Mouse (Mus musculus) intestine, embryonic 15.5 days (tissue): Measurements from ENCODE around the gene Ryr1. TPM values are rescaled to one million over a fixed set of nuclear protein-coding genes. Genes with fewer than 3 reads are reported as not detected.
"Not testable (repeated sequence)": the region's sequence is repeated elsewhere in the genome, so short reads cannot be mapped to it uniquely, and the experiment has no call there.

Experiments used
- ATAC-seq: fragments of 200-750 bp; cut with Nextera tagmentation; 2 replicates; pipeline ENCODE4 v1.8.0; 2017; ENCODE audit warnings: moderate TSS enrichment, moderate library complexity
- H3K27ac ChIP-seq: fragments of 300-500 bp; sonication (generic); 2 replicates; pipeline ENCODE4 v1.5.1; 2015; ENCODE audit warnings: mild to moderate bottlenecking, inconsistent platforms
- H3K27me3 ChIP-seq: fragments of 300-500 bp; sonication (generic); replicated peaks from 2 replicates; pipeline ENCODE4 v1.6.1; 2015; ENCODE audit warnings: inconsistent platforms
- H3K36me3 ChIP-seq: fragments of 300-500 bp; sonication (generic); 2 replicates; pipeline ENCODE4 v1.6.1; 2015; ENCODE audit warnings: inconsistent platforms
- H3K4me1 ChIP-seq: fragments of 300-500 bp; sonication (generic); replicated peaks from 2 replicates; pipeline ENCODE4 v1.6.1; 2015; ENCODE audit warnings: inconsistent platforms
- H3K4me2 ChIP-seq: fragments of 300-500 bp; sonication (generic); replicated peaks from 2 replicates; pipeline ENCODE4 v1.6.1; 2015; ENCODE audit warnings: mild to moderate bottlenecking, inconsistent platforms
- H3K4me3 ChIP-seq: fragments of 300-500 bp; sonication (generic); replicated peaks from 2 replicates; pipeline ENCODE4 v1.5.1; 2015; ENCODE audit warnings: inconsistent platforms
- H3K9ac ChIP-seq: fragments of 300-500 bp; sonication (generic); 2 replicates; pipeline ENCODE4 v1.6.1; 2015; ENCODE audit warnings: inconsistent platforms
- H3K9me3 ChIP-seq: fragments of 300-500 bp; sonication (generic); 2 replicates; pipeline ENCODE4 v1.6.1; 2016; ENCODE audit warnings: inconsistent platforms
- WGBS: fragments of 180-500 bp; shearing (Covaris S2); methylation state at CpG from one replicate; pipeline ENCODE4 v1.1.7; 2015; 5-methylcytosine and 5-hydroxymethylcytosine counted together
- polyA plus RNA-seq: library from polyadenylated mRNA; unstranded; fragments of >200 nt; fragmentation: Nextera tagmentation; extraction: Ambion mirVana; gene quantifications from 2 replicates; pipeline ENCODE4 v1.2.1, GENCODE M21; 2015

Ryr1 gene
- polyA plus RNA-seq, 1 experiment from 2014 or later = 0.67 TPM

DNA sequence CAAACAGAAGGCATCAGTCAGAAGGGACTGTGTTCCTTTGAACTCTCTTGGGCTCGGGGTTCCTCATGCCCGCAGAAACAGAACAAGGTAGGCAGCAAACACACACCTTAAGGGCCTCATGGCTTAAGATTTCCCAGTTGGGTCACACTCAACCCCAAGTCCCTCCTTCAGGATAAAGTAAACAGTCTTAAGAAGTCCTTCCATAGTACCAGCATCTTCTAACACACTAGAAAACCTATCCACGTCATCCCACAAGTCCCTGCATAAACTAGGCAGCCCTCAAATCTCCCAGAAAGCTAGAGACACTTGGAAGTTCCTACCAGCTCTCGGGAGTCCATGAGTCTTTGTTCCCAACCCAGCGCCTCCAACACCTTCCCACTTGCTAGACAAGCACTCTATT, 37.3 kb upstream of the Ryr1 start:
- no peak overlapping the region for H3K9ac ChIP-seq
- H3K27ac ChIP-seq = no peak overlapping the region
- H3K9me3 ChIP-seq = no peaks in the 10 kb centered on the region
- H3K27me3 ChIP-seq = peaks cover 13% of the 10 kb centered on the region
- no peak overlapping the region for H3K4me3 ChIP-seq
- 65% methylated on average over 5 of the region's 5 CpGs for WGBS
- no peak for ATAC-seq
- no peaks in the 10 kb centered on the region for H3K36me3 ChIP-seq
- H3K4me1 ChIP-seq = peaks cover 5% of the 10 kb centered on the region; the same call in 1 of the 2 replicates
- H3K4me2 ChIP-seq = peak overlapping the region; percentile 16

DNA sequence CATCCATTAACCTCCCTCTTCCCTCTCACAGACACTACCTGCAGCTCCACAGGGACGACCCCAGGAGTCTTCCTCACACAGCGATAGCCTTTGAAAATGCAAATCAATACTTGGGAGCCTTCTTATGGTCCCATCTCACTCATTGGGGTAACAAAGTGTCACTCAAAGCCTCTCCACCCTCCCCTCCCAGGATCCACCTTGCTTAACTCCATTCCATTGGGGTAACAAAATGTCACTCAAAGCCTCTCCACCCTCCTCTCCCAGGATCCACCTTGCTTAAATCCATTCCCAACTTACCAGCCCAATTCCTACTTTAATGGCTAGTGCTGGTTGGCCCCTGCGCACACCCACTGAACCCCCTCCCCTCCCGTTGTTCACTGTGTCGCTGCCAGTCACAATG, 33.3 kb upstream of the Ryr1 start:
- Histone ChIP-seq H3K9me3 (0 out of 2 replicates have a peak, but pooled peaks cover 5% of the 10 kb centered on the region), H3K4me2 (no peak overlapping the region), H3K27ac (no peak overlapping the region), H3K4me3 (no peak overlapping the region), H3K36me3 (peaks cover 7% of the 10 kb centered on the region), H3K9ac (no peak overlapping the region), H3K4me1 (peaks cover 9% of the 10 kb centered on the region), H3K27me3 (peaks cover 13% of the 10 kb centered on the region)
- 4% methylated on average over 5 of the region's 5 CpGs for WGBS
- no peak for ATAC-seq

DNA sequence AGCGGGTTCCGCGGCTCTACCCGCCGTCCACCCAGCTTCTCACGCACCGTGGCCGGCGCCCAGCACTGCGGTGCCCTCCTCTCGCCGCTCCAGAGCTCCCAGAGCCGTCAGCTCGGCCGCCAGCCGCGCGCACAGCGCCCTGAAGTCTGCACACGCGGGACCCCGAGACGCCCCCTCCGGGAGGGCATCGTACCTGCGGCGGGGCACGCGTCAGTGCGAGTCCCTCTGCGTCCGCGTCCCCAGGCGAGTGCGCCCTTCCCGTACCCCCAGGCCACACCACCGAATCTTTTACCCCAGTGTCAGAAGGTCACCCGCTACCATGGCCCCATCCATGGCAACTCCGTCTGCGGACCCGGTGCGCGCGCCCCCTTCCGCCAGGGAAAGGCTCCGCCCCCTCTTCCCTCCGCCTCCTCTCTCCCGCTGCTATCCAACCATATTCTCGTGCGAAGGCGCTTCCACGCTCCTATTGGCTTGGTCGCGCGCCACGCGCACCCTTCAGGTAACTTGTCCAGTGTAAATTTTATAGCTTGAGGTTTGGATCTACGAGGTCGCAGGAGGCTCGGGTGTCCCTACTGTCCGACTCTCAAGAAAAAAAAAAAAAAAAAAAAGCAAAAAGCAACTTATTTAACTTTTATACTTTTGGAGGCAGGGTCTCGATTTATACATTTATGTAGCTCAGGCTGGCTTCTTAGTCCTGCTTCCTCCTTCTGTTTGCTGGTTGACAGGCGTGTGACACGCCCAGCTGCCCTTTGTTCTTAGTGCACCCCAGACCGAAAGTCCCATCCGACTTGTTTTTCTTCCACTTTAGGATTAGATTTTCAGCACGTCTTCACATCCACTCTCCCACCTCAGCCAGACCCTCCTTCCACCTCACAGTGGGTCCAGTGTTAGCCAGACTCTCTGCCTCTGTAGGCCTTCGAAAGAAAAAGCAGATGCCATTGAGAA, 31.1 kb upstream of the Ryr1 start, which contains the start of gene Fam98c:
TSS of gene Fam98c (minus strand) at position 397 of the 945 bp plus-strand sequence.
- peaks cover 6% of the 10 kb centered on the region for H3K4me1 ChIP-seq
- ATAC-seq = peak; percentile 90

DNA sequence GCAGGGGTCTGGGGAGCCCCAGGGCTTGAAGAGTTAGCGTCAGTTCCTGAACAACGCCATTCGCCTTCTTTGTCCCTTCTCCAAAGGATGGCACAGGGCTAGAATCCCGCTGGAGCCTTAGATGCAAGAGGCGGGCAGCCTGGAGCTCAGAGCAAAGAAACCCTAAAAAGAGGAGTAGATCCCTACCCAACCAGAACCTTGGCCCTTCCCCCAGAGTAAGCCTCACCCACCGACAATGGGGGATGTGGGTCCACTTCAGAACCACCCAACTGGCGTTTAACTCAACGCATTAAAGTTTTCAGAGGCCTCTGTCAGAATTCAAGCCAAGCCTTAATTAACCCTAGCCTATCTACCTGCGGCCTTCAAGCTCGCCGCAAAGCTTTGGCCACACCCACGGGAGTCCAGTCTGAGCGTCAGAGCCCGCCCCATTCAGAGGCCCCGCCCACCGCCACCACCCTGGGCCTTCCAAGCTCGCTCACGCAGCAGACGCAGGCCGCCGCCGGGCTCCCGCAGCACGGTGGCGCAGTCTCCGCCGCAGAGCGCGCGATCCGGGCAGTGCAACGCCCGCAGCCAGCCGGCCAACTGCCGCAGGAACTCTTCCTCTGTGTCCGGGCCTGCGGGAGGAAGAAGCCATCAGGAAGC, 30.3 kb upstream of the Ryr1 start:
- H3K9ac ChIP-seq = peak overlapping the region; percentile 87
- H3K4me1 ChIP-seq = peaks cover 6% of the 10 kb centered on the region
- H3K36me3 ChIP-seq = peaks cover 7% of the 10 kb centered on the region
- ATAC-seq = peak; percentile 91
- peaks cover 13% of the 10 kb centered on the region for H3K27me3 ChIP-seq
- 0 out of 2 replicates have a peak, but pooled peaks cover 5% of the 10 kb centered on the region for H3K9me3 ChIP-seq
- H3K27ac ChIP-seq = peak overlapping the region; percentile 97
- peak overlapping the region; percentile 93 for H3K4me3 ChIP-seq
- H3K4me2 ChIP-seq = peak overlapping the region; percentile 95
- 7% methylated on average over 37 of the region's 37 CpGs for WGBS

More for the DNA sequence above, 31.1 kb upstream of the Ryr1 start, which contains the start of gene Fam98c:
- Histone ChIP-seq H3K9me3 (0 out of 2 replicates have a peak, but pooled peaks cover 5% of the 10 kb centered on the region), H3K36me3 (peaks cover 7% of the 10 kb centered on the region), H3K9ac (peak within 1 kb of the TSS; percentile 87), H3K27me3 (peaks cover 13% of the 10 kb centered on the region), H3K4me3 (peak within 1 kb of the TSS; percentile 93), H3K27ac (peak within 1 kb of the TSS; percentile 97), H3K4me2 (peak within 1 kb of the TSS; percentile 95)
- 3% methylated on average over 68 of the region's 68 CpGs for WGBS

DNA sequence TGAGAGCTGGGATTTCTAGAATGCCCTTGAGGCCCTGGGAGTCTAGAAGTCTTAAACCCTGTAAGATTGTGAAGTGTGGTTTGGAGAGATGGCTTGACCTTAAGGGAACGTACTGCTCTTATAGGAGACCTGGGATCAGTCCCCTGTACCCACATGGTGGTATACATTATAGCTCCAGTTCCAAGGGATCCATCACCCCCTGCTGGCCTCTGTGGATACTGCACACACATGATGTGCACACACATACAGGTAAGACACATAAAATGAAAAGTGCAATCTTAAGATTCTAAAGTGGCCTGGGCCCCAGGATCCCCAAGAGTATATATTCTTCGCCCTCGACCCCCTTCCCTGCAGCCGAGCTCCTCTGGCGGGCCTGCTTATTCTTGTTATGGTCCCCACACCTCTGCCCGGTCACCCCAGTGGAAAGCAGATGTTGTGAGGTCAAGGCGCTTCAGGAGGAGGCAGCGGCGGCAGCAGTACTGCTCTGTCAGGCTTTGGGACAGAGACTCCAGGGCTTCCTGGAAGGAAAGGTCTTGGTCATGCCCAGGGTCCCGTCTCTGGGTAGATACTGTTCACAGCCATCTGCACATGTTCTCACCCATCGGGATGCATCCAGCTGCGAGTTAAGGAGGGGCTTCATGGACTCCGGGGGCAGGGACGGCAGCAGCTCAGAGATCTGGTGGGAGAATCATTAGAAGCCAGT, 29.2 kb upstream of the Ryr1 start:
- peaks cover 7% of the 10 kb centered on the region for H3K36me3 ChIP-seq
- no peak for ATAC-seq
- H3K4me3 ChIP-seq = no peak overlapping the region
- H3K9ac ChIP-seq = no peak overlapping the region
- no peak overlapping the region for H3K27ac ChIP-seq
- peaks cover 6% of the 10 kb centered on the region for H3K4me1 ChIP-seq
- no peak overlapping the region for H3K4me2 ChIP-seq
- H3K9me3 ChIP-seq = 0 out of 2 replicates have a peak, but pooled peaks cover 5% of the 10 kb centered on the region
- H3K27me3 ChIP-seq = peaks cover 12% of the 10 kb centered on the region
- 95% methylated on average over 14 of the region's 14 CpGs for WGBS

DNA sequence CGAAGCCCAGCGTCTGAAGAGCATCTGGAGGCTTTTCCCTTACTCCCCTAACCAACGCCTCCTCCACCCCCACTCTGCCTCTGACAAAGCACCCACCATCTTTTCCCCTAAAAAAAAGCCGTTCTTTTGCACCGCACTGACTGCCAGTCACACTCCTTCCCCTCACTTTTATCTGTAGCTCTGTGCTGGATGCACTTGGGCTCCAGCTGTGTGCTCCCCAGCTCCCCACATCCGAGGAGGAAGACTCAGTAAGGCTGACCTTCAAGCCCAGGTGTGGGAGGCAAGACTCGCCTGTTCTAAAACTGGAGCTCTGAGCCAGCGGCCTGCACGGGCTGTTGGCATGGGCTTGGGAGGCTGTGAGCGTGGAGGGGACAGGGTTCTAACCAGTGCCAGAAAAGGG, 26.5 kb upstream of the Ryr1 start:
- Histone ChIP-seq H3K36me3 (peaks cover 7% of the 10 kb centered on the region), H3K4me1 (peaks cover 6% of the 10 kb centered on the region), H3K27me3 (no peaks in the 10 kb centered on the region), H3K27ac (no peak overlapping the region), H3K4me3 (no peak overlapping the region), H3K9me3 (0 out of 2 replicates have a peak, but pooled peaks cover 5% of the 10 kb centered on the region), H3K4me2 (no peak overlapping the region), H3K9ac (no peak overlapping the region)
- no peak for ATAC-seq
- 65% methylated on average over 10 of the region's 10 CpGs for WGBS

DNA sequence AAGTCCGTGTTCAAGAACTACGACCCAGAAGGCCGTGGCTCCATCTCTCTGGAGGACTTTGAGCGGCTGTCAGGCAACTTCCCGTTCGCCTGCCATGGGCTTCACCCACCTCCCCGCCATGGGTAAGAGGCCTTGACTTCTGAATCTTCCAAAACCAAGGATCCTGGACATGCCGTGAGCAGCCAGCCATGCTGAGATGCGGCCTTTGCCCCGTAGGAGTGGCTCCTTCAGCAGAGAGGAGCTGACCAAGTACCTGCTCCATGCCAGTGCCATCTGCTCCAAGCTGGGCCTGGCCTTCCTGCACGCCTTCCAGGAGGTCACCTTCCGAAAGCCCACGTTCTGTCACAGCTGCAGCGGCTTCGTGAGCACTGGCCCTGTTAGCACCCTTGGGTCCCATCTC, 23.8 kb upstream of the Ryr1 start:
- no peak overlapping the region for H3K4me2 ChIP-seq
- H3K4me3 ChIP-seq = no peak overlapping the region
- H3K27me3 ChIP-seq = no peaks in the 10 kb centered on the region
- H3K36me3 ChIP-seq = no peaks in the 10 kb centered on the region
- H3K27ac ChIP-seq = no peak overlapping the region
- 90% methylated on average over 15 of the region's 15 CpGs for WGBS
- no peak overlapping the region for H3K9ac ChIP-seq
- 0 out of 2 replicates have a peak, but pooled peaks cover 2% of the 10 kb centered on the region for H3K4me1 ChIP-seq
- ATAC-seq = no peak
- 0 out of 2 replicates have a peak, but pooled peaks cover under 1% of the 10 kb centered on the region for H3K9me3 ChIP-seq

DNA sequence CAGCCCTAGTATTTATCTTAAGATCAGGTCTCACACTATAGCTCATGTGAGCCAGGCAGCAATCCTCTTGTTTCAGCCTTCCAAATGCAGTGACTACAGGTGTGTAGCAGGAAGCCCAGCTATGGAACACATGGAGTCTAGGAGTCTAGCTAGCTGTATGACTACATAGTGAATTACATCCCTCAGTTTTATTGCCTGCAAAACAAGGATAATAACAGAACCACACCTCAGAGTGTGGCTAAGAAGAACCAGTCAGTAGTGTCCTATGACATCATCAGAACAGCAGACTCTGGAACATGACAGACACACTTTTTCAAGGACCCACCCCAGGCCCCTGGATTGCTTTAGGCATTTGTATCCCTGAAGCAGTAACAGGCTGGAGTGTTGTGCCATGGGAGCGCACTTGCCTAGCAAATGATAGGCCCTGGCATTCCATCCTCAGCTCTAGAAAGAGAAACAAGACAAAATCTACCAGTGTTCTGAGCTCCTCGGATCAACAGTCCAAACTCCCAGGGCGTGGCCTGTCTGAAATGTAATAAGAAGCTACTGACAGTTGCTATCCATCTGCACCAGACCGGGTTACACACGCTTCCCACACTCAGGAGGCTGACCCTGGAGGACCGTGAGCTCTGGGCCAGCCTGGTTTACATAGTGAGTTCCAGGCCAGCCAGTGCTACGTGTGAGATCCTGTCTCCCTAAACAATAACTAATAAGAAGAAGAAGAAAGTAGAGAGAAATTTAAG, 21.8 kb upstream of the Ryr1 start:
- Histone ChIP-seq H3K4me2 (no peak overlapping the region), H3K9ac (no peak overlapping the region), H3K9me3 (no peaks in the 10 kb centered on the region), H3K27ac (0 out of 2 replicates have a peak overlapping the region, but pooled peaks have one; percentile 22), H3K36me3 (no peaks in the 10 kb centered on the region), H3K27me3 (no peaks in the 10 kb centered on the region), H3K4me3 (no peak overlapping the region), H3K4me1 (0 out of 2 replicates have a peak, but pooled peaks cover 2% of the 10 kb centered on the region)
- peak; percentile 81 for ATAC-seq
- WGBS = 71% methylated on average over 7 of the region's 7 CpGs

DNA sequence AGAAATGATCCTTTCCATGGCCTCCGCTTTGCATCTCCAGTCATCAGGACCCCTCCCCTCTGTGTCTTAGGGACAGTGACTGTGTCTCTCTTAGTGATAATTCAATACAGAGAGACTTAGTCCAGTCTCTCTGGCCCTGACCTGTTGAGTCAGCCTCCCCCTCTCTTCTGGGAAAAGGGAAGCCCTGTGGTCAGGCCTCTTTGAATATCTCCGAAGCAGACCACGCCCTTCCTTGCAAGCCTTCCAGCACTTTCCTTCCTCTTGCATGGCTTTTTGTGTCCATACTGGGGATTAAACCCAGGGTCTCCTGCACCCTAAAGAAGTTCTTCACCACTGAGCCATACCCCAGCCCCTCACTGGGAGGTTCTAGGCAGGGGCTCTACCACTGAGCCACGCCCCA, 19.0 kb upstream of the Ryr1 start:
- H3K27ac ChIP-seq = no peak overlapping the region
- no peak overlapping the region for H3K9ac ChIP-seq
- no peak overlapping the region for H3K4me2 ChIP-seq
- WGBS = 87% methylated on average over 4 of the region's 4 CpGs
- no peak overlapping the region for H3K4me3 ChIP-seq
- no peaks in the 10 kb centered on the region for H3K27me3 ChIP-seq
- no peaks in the 10 kb centered on the region for H3K9me3 ChIP-seq
- no peak for ATAC-seq
- H3K4me1 ChIP-seq = no peaks in the 10 kb centered on the region
- H3K36me3 ChIP-seq = no peaks in the 10 kb centered on the region

DNA sequence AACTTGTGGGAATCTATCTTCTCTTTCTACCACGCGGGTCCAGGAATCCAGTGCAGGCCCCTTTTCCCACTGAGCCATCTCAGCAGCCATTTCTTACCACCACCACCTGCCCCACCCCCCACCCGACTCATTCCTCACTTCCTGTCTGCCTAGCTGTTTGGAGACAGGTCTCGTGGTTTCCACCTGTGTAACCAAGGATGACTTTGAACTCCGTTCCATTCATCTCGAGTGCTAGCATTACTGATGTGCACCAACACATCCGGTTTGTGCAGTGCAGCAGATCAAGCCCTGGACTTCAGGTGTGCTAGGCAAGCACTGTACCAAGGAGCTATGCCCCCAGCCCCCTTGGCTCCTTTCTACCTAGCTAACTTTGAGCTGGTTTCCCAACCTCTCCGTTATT, 16.4 kb upstream of the Ryr1 start:
- Histone ChIP-seq H3K4me2 (no peak overlapping the region), H3K9me3 (no peaks in the 10 kb centered on the region), H3K9ac (no peak overlapping the region), H3K4me1 (no peaks in the 10 kb centered on the region), H3K36me3 (no peaks in the 10 kb centered on the region), H3K27ac (no peak overlapping the region), H3K4me3 (no peak overlapping the region), H3K27me3 (no peaks in the 10 kb centered on the region; the same call in 1 of the 2 replicates)
- 69% methylated on average over 8 of the region's 8 CpGs for WGBS
- ATAC-seq = no peak

DNA sequence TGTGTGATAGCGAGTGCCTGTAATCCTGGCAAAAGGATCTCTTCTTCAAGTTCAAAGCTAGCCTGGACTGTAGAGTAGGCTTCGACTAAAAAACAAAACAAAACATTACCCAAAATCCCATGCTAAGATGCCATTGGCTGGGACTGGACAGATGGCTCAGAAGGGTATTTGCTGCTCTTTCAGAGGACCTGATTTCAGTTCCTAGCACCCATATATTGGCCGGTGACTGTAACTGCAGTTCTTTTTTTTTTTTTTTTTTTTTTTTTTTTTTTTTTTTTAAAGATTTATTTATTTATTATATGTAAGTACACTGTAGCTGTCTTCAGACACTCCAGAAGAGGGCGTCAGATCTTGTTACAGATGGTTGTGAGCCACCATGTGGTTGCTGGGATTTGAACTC, 14.3 kb upstream of the Ryr1 start:
- WGBS = 93% methylated on average over 3 of the region's 4 CpGs
- not testable (repeated sequence) for ATAC-seq, H3K9ac ChIP-seq, H3K4me1 ChIP-seq, H3K4me3 ChIP-seq, H3K27me3 ChIP-seq, H3K27ac ChIP-seq, H3K4me2 ChIP-seq, H3K9me3 ChIP-seq, H3K36me3 ChIP-seq
